Mouse (Mus musculus) forebrain, embryonic 16.5 days (tissue): ENCODE measurements around the gene Katnal1. TPM values are rescaled to one million over a fixed set of nuclear protein-coding genes. Genes with fewer than 3 reads are reported as not detected.

ENCODE experiments used
- ATAC-seq: fragments of 200-750 bp; cut with Nextera tagmentation; 2 replicates; pipeline ENCODE4 v1.8.0; 2017; ENCODE audit warnings: mild to moderate bottlenecking, moderate library complexity
- H3K27ac ChIP-seq: fragments of 300-500 bp; sonication (generic); 2 replicates; pipeline ENCODE4 v1.5.1; 2014; ENCODE audit warnings: low read length, control low read depth
- H3K27me3 ChIP-seq: fragments of 300-500 bp; sonication (generic); replicated peaks from 2 replicates; pipeline ENCODE4 v1.6.1; 2014; ENCODE audit warnings: low read length; ENCODE audit not compliant: control insufficient read depth, insufficient read depth
- H3K36me3 ChIP-seq: fragments of 300-500 bp; sonication (generic); 2 replicates; pipeline ENCODE4 v1.6.1; 2014; ENCODE audit not compliant: control insufficient read depth, insufficient read depth
- H3K4me1 ChIP-seq: fragments of 300-500 bp; sonication (generic); replicated peaks from 2 replicates; pipeline ENCODE4 v1.6.1; 2014; ENCODE audit warnings: low read length; ENCODE audit not compliant: control insufficient read depth, insufficient read depth
- H3K4me2 ChIP-seq: fragments of 300-500 bp; sonication (generic); 2 replicates; pipeline ENCODE4 v1.6.1; 2014; ENCODE audit warnings: mild to moderate bottlenecking, low read length, control low read depth
- H3K4me3 ChIP-seq: fragments of 300-500 bp; sonication (generic); replicated peaks from 2 replicates; pipeline ENCODE4 v1.5.1; 2014; ENCODE audit warnings: mild to moderate bottlenecking, low read length, control low read depth
- H3K9ac ChIP-seq: fragments of 300-500 bp; sonication (generic); replicated peaks from 2 replicates; pipeline ENCODE4 v1.6.1; 2014; ENCODE audit warnings: low read depth, low read length, control low read depth
- H3K9me3 ChIP-seq: fragments of 300-500 bp; sonication (generic); 2 replicates; pipeline ENCODE4 v1.6.1; 2016; ENCODE audit warnings: low read length; ENCODE audit not compliant: control insufficient read depth
- WGBS: fragments of 180-500 bp; shearing (Covaris S2); extraction: QIAGEN DNeasy Blood & Tissue Kit; methylation state at CpG from one replicate; pipeline ENCODE4 v1.1.7; 2014; 5-methylcytosine and 5-hydroxymethylcytosine counted together
- polyA plus RNA-seq: library from polyadenylated mRNA; unstranded; fragments of >200 nt; fragmentation: Nextera tagmentation; extraction: Ambion mirVana; gene quantifications from 2 replicates; pipeline ENCODE4 v1.2.1, GENCODE M21; 2015

Gene Katnal1
- polyA plus RNA-seq, 1 experiment from 2014 or later, result 44.3 TPM

GRCm38 (mm10) chr5:148935071-148935821 is 6.1 kb upstream of the Katnal1 start:
- H3K27me3 ChIP-seq, result no peaks in the 10 kb centered on the region
- H3K9ac ChIP-seq, result no peak overlapping the region
- peaks cover 2% of the 10 kb centered on the region; the same call in 1 of the 2 replicates for H3K4me1 ChIP-seq
- 49% methylated on average over 7 of the region's 7 CpGs for WGBS
- H3K4me2 ChIP-seq, result no peak overlapping the region
- H3K36me3 ChIP-seq, result no peaks in the 10 kb centered on the region
- ATAC-seq, result no peak
- no peak overlapping the region for H3K4me3 ChIP-seq
- 0 out of 2 replicates have a peak, but pooled peaks cover 2% of the 10 kb centered on the region for H3K9me3 ChIP-seq
- no peak overlapping the region for H3K27ac ChIP-seq

- peaks cover 2% of the 10 kb centered on the region; the same call in 1 of the 2 replicates for H3K4me1 ChIP-seq
- no peaks in the 10 kb centered on the region for H3K36me3 ChIP-seq
- 45% methylated on average over 6 of the region's 6 CpGs for WGBS
- ATAC-seq, result peak; percentile 50; the same call in 1 of the 2 replicates
- no peak overlapping the region for H3K4me3 ChIP-seq
- no peak overlapping the region for H3K4me2 ChIP-seq
- no peak overlapping the region for H3K9ac ChIP-seq
- no peaks in the 10 kb centered on the region for H3K27me3 ChIP-seq
- 0 out of 2 replicates have a peak, but pooled peaks cover 2% of the 10 kb centered on the region for H3K9me3 ChIP-seq
- H3K27ac ChIP-seq, result no peak overlapping the region
Observed at GRCm38 (mm10) chr5:148934457-148934856, 5.3 kb upstream of the Katnal1 start.

GRCm38 (mm10) chr5:148933767-148934166 is 4.6 kb upstream of the Katnal1 start:
- no peaks in the 10 kb centered on the region for H3K36me3 ChIP-seq
- H3K4me1 ChIP-seq, result peaks cover 6% of the 10 kb centered on the region; the same call in 1 of the 2 replicates
- no peak overlapping the region for H3K9ac ChIP-seq
- H3K27me3 ChIP-seq, result no peaks in the 10 kb centered on the region
- H3K27ac ChIP-seq, result no peak overlapping the region
- no peak overlapping the region for H3K4me3 ChIP-seq
- 80% methylated on average over 8 of the region's 8 CpGs for WGBS
- ATAC-seq, result no peak
- H3K9me3 ChIP-seq, result 0 out of 2 replicates have a peak, but pooled peaks cover 2% of the 10 kb centered on the region
- no peak overlapping the region for H3K4me2 ChIP-seq

GRCm38 (mm10) chr5:148931301-148931700 is 2.2 kb upstream of the Katnal1 start:
- Histone ChIP-seq H3K9ac (no peak overlapping the region), H3K27me3 (no peaks in the 10 kb centered on the region), H3K36me3 (no peaks in the 10 kb centered on the region), H3K9me3 (0 out of 2 replicates have a peak, but pooled peaks cover 2% of the 10 kb centered on the region), H3K4me2 (no peak overlapping the region), H3K27ac (no peak overlapping the region), H3K4me1 (peaks cover 13% of the 10 kb centered on the region), H3K4me3 (no peak overlapping the region)
- WGBS, result 79% methylated on average over 1 of the region's 1 CpGs
- ATAC-seq, result no peak

GRCm38 (mm10) chr5:148928382-148929115 is 571 bp downstream of the Katnal1 start:
- under 1% methylated on average over 69 of the region's 69 CpGs for WGBS
- Histone ChIP-seq H3K27ac (peak overlapping the region; percentile 96), H3K36me3 (no peaks in the 10 kb centered on the region), H3K9me3 (no peaks in the 10 kb centered on the region), H3K4me2 (peak overlapping the region; percentile 62), H3K4me3 (peak overlapping the region; percentile 69), H3K4me1 (peaks cover 11% of the 10 kb centered on the region), H3K9ac (peak overlapping the region; percentile 76), H3K27me3 (no peaks in the 10 kb centered on the region)
- ATAC-seq, result peak; percentile 99

GRCm38 (mm10) chr5:148927717-148928223 is 1.4 kb downstream of the Katnal1 start:
- WGBS, result 30% methylated on average over 5 of the region's 5 CpGs
- H3K27ac ChIP-seq, result peak overlapping the region; percentile 96
- peak overlapping the region; percentile 69 for H3K4me3 ChIP-seq
- H3K36me3 ChIP-seq, result no peaks in the 10 kb centered on the region
- H3K4me2 ChIP-seq, result peak overlapping the region; percentile 62
- H3K27me3 ChIP-seq, result no peaks in the 10 kb centered on the region
- no peaks in the 10 kb centered on the region for H3K9me3 ChIP-seq
- H3K9ac ChIP-seq, result peak overlapping the region; percentile 76
- no peak for ATAC-seq
- peaks cover 11% of the 10 kb centered on the region for H3K4me1 ChIP-seq

GRCm38 (mm10) chr5:148924586-148924985 is 4.5 kb downstream of the Katnal1 start:
- Histone ChIP-seq H3K27ac (no peak overlapping the region), H3K27me3 (no peaks in the 10 kb centered on the region), H3K4me2 (no peak overlapping the region), H3K9ac (no peak overlapping the region), H3K4me1 (peaks cover 11% of the 10 kb centered on the region), H3K9me3 (no peaks in the 10 kb centered on the region), H3K4me3 (no peak overlapping the region), H3K36me3 (0 out of 2 replicates have a peak, but pooled peaks cover 2% of the 10 kb centered on the region)
- WGBS, result 91% methylated on average over 12 of the region's 12 CpGs
- ATAC-seq, result no peak

- no peak for ATAC-seq
- no peak overlapping the region for H3K4me2 ChIP-seq
- 91% methylated on average over 9 of the region's 9 CpGs for WGBS
Observed at GRCm38 (mm10) chr5:148924051-148924450, 5.1 kb downstream of the Katnal1 start.

GRCm38 (mm10) chr5:148923408-148923807 is 5.7 kb downstream of the Katnal1 start:
- Histone ChIP-seq H3K9ac (no peak overlapping the region), H3K4me2 (no peak overlapping the region), H3K9me3 (no peaks in the 10 kb centered on the region), H3K27ac (no peak overlapping the region), H3K4me1 (peaks cover 7% of the 10 kb centered on the region), H3K4me3 (no peak overlapping the region), H3K36me3 (0 out of 2 replicates have a peak, but pooled peaks cover 2% of the 10 kb centered on the region), H3K27me3 (no peaks in the 10 kb centered on the region)
- 74% methylated on average over 10 of the region's 10 CpGs for WGBS
- no peak for ATAC-seq

More at GRCm38 (mm10) chr5:148924051-148924450, 5.1 kb downstream of the Katnal1 start:
- Histone ChIP-seq H3K27ac (no peak overlapping the region), H3K27me3 (no peaks in the 10 kb centered on the region), H3K9ac (no peak overlapping the region), H3K36me3 (0 out of 2 replicates have a peak, but pooled peaks cover 2% of the 10 kb centered on the region), H3K4me1 (peaks cover 7% of the 10 kb centered on the region), H3K4me3 (no peak overlapping the region), H3K9me3 (no peaks in the 10 kb centered on the region)
